Mouse (Mus musculus) olfactory bulb, adult 2 months (tissue): ENCODE measurements at regions not wholly inside any gene's neighbourhood (a gene's known extent, or its start where the extent isn't known, plus 50 kb on each side); places are given as distances from the start of the nearest gene placed in this dataset.

Source experiments
- H3K27ac ChIP-seq: fragments of 200-500 bp; 2 replicates; pipeline ENCODE4 v1.5.1; 2012; ENCODE audit warnings: low read depth, low read length; ENCODE audit not compliant: insufficient read depth
- H3K4me1 ChIP-seq: fragments of 200-500 bp; 2 replicates; pipeline ENCODE4 v1.6.1; 2012; ENCODE audit warnings: low read length; ENCODE audit not compliant: control insufficient read depth, insufficient read depth
- H3K4me3 ChIP-seq: fragments of 200-500 bp; 2 replicates; pipeline ENCODE4 v1.5.1; 2012; ENCODE audit warnings: mild to moderate bottlenecking, low read depth, low read length, moderate library complexity; ENCODE audit not compliant: insufficient read depth
- CTCF ChIP-seq: fragments of 200-500 bp; IDR thresholded peaks from 2 replicates; pipeline ENCODE4 v1.5.1; 2012; ENCODE audit warnings: low read depth, mild to moderate bottlenecking, low read length, moderate library complexity; ENCODE audit not compliant: insufficient read depth
- POLR2A ChIP-seq: fragments of 200-500 bp; IDR thresholded peaks from 2 replicates; pipeline ENCODE4 v1.6.1; 2012; ENCODE audit warnings: mild to moderate bottlenecking, low read depth, low read length, moderate library complexity; ENCODE audit not compliant: insufficient read depth
- WGBS: fragments of 180-500 bp; shearing (Covaris S2); methylation state at CpG from one replicate; pipeline ENCODE4 v1.1.7; 2018; 5-methylcytosine and 5-hydroxymethylcytosine counted together

DNA sequence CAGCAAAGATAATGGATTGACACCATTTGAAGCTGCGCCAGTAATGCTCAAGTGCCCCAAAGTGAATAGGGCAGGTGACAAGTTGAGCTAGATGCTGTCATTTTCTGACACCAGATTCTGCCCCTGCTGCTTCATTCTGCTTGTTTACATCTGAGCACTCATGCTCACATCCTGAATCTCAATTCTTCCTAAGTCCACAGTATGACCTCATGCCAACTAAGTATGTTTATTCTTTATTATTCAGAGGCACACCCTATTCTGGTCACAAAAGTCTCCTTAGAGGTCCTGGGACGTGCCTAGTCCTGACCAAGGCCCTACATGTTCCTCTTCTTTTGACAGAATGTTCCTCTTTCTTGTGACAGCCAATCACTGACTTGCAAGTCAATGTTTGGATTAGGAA lies 938.1 kb downstream of the Robo2 start:
- H3K27ac ChIP-seq, result no peak overlapping the region
- TF ChIP-seq POLR2A (no peak), CTCF (no peak)
- no peaks in the 10 kb centered on the region for H3K4me1 ChIP-seq
- 90% methylated on average over 2 of the region's 2 CpGs for WGBS
- no peak overlapping the region for H3K4me3 ChIP-seq

DNA sequence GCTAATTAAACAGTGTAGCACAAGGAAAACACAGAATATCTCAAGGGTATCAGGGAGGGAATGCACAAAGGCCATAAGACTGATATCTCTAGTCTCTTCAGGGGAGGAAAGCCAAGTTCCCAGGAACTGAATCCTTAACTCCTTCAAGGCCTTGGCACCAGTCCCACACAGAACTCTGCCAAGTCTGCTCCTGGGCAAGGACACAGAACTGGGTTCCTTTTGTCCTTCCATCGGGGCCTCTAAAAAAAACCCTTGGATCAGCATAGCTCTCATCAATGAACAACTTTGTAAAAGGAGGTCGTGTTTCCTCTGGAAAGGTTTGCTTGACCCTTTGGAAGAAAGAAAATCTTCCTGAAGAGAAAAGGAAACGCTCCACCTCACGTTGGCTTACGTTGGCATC lies 940.1 kb downstream of the Robo2 start:
- Histone ChIP-seq H3K4me3 (no peak overlapping the region), H3K4me1 (no peaks in the 10 kb centered on the region), H3K27ac (no peak overlapping the region)
- TF ChIP-seq CTCF, result no peak
- TF ChIP-seq POLR2A, result no peak
- 50% methylated on average over 5 of the region's 5 CpGs for WGBS

DNA sequence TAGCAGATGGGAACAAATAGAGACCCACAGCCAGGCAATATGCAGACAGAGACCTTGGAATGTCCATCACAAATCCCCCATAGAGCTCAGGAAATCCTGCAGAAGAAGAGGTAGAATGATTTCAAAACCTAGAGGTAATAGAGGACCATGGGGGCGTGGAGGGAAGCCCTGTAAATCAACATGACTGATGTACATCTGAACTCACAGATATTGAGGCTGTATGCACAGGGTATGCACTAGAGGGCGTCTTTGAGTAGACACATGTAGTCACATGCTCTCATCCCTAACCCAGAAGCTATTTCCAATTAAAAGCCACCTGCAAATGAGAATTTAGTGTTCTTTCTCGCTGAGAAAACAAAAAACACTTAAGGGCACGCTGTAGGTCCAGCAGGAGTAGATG lies 941.1 kb downstream of the Robo2 start:
- 77% methylated on average over 4 of the region's 4 CpGs for WGBS
- H3K4me3 ChIP-seq, result no peak overlapping the region
- TF ChIP-seq POLR2A (no peak), CTCF (no peak)
- H3K4me1 ChIP-seq, result no peaks in the 10 kb centered on the region
- no peak overlapping the region for H3K27ac ChIP-seq

DNA sequence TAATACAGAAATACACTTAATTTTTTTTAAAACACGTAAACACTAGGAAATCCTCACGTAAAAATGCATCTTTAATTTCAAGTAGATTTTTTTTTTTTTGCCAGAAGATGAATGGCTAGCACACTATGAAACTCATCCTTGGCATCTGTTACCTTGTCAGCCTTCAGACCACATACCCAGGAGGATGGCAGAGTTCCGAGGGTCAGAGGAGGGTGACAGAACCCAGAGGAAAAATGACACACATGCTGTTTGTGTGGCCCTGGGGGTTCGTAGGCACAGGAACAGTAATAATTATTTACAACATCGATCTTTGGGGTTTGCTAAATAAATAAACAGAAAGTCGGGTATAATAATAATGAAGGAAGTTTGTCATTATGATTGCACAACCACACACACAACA lies 945.3 kb downstream of the Robo2 start:
- 89% methylated on average over 6 of the region's 6 CpGs for WGBS
- no peak for TF ChIP-seq CTCF
- no peak overlapping the region for H3K4me3 ChIP-seq
- no peak overlapping the region for H3K27ac ChIP-seq
- H3K4me1 ChIP-seq, result no peaks in the 10 kb centered on the region

DNA sequence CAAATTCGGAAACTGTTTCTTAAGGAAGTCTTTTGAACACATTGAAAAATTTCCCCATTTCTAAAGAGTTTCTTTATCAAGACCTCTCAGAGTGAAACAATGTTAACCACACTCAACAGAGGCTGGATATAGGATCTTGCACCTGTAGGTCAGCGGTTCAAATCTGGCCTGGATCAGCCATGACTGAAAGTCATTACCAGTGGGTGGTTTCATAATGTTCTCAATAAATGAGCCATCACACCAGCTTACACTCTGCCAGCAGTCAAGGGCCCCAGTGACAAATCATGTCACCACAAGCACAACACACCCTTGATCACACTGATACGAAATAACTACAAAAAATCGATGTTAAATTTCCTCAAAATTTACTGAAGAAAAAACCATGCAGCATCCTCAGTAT lies 949.1 kb downstream of the Robo2 start:
- 94% methylated on average over 4 of the region's 4 CpGs for WGBS
- Histone ChIP-seq H3K27ac (no peak overlapping the region), H3K4me1 (no peaks in the 10 kb centered on the region), H3K4me3 (no peak overlapping the region)
- TF ChIP-seq POLR2A, result no peak
- TF ChIP-seq CTCF, result no peak

DNA sequence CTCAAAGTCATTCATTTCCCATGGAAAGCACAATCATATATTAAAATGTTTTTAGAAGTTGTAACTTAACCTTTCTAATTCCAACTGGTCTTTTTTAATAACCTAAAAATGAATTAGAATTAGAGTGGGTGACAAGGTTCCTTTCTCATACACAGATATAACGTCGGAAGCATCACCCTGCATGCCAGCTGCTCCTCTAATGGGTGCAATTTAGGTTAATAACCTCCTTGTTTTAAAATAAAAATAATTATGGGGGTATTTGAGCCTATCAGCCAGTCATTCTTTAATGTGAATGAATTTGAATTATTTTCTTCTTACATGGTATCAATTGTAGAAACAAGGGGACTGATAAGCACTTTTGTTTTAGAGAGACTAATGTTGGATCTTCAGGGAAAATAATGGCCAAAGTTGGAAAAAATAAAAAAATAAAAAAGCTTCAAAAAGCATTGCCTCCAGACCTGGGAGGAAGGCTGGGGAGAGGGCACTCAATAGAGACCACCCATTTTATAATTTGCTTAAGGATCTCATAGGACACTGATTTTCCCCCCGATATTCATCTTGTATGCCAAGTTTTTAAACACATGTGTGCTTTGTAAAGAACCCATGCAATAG lies 960.9 kb downstream of the Robo2 start:
- 63% methylated on average over 3 of the region's 3 CpGs for WGBS
- Histone ChIP-seq H3K4me1 (no peaks in the 10 kb centered on the region), H3K27ac (no peak overlapping the region), H3K4me3 (no peak overlapping the region)
- TF ChIP-seq CTCF, result no peak
- no peak for TF ChIP-seq POLR2A

DNA sequence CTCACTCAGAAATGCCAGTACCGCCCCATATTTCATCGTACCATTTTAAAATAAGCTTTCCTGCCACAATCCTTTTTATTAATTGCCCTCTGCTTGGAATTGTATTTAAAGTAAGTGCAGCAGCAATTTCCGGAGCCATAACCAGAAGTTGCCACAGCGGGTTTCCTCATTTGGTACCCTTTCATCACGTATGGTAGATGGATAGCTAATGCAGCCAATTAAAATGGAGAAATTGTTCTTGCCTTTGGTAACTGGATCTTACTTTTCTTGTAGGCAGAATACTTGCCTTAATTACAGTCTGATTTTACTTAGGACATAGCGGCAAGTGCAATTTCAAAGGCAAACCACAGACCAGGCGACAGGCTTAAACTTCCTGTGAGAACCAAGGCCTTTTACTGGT lies 961.8 kb downstream of the Robo2 start:
- no peak for TF ChIP-seq CTCF
- no peak for TF ChIP-seq POLR2A
- H3K27ac ChIP-seq, result no peak overlapping the region
- 85% methylated on average over 7 of the region's 7 CpGs for WGBS
- H3K4me3 ChIP-seq, result no peak overlapping the region
- no peaks in the 10 kb centered on the region for H3K4me1 ChIP-seq

DNA sequence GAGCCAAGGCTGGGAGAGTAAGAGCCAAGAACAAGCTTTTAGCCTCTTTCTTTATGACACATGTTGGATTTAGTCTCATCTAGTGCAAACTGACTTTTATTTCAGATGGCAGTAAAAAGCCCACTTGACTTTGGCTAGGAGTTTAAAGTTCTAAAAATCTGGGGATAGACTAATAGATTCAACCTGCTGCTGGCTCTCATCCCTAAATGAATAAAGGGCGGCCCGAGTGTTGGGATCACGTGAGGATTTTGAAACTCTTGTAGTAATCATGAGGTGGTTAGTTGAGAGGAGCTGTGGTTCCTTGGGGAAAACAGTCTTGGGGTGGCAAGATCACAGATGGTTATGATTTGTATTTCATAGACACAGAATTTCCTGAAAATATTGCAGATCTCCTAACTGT lies 975.9 kb downstream of the Robo2 start:
- H3K4me3 ChIP-seq, result no peak overlapping the region
- H3K4me1 ChIP-seq, result no peaks in the 10 kb centered on the region
- 63% methylated on average over 3 of the region's 3 CpGs for WGBS
- no peak overlapping the region for H3K27ac ChIP-seq
- TF ChIP-seq CTCF (no peak), POLR2A (no peak)

DNA sequence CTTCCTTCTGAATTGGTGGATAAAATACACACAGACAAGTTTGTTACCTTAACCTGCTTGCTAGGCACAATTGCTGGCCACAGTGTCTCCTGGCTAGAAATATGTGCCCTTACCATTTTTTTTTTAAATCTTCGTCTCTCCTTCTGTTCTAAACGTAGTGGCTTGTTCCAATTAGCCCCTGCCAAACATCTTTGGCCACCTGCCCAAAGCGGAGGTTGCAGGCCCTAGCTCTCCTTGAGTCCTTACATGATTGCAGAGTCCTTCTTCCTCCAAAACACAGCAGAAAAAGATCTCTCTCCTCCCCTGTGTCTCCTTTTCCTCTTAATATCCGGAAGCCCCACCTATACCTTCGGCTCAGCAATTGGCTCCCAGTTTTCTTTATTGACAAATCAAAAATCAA lies 986.8 kb downstream of the Robo2 start:
- 67% methylated on average over 5 of the region's 5 CpGs for WGBS
- no peaks in the 10 kb centered on the region for H3K4me1 ChIP-seq
- H3K27ac ChIP-seq, result no peak overlapping the region
- no peak overlapping the region for H3K4me3 ChIP-seq
- TF ChIP-seq POLR2A, result no peak
- no peak for TF ChIP-seq CTCF

DNA sequence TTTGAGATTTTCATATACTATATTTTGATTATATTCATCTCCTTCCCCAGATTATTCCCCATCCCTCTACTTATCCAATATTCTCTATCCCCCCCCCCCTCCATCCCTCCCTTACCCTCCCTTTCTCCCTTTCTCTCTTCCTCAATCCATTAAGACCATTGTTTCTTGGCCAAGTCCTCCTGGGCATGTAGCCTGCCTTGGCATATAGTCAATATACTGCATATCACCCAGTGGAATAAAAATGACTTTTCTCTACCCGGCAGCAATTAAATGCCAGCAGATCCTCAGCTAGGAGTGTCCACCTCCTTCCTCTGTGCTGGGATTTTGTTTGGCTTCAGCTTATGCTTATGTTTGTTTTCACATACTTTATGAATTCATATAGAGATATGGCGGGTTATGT lies 987.3 kb downstream of the Robo2 start:
- TF ChIP-seq CTCF, result no peak
- no peak for TF ChIP-seq POLR2A
- Histone ChIP-seq H3K4me1 (no peaks in the 10 kb centered on the region), H3K4me3 (no peak overlapping the region), H3K27ac (no peak overlapping the region)
- 63% methylated on average over 2 of the region's 2 CpGs for WGBS
